Mouse (Mus musculus): ENCODE results near the gene Sox5.

Sox5 gene

GRCm38 (mm10) chr6:144664765-144665164 is 117.0 kb downstream of the Sox5 start:
- DNase-seq (ENCODE audit: extremely low read depth, low read depth, low spot score), result no peak

- no peak for DNase-seq (ENCODE audit: extremely low read depth, low read depth, low spot score)
Measured at GRCm38 (mm10) chr6:144663516-144664074, 118.2 kb downstream of the Sox5 start.

- no peak for DNase-seq (ENCODE audit: extremely low read depth, low read depth, low spot score)
Measured at GRCm38 (mm10) chr6:144659115-144660108, 122.4 kb downstream of the Sox5 start.

GRCm38 (mm10) chr6:144652876-144653275 is 128.9 kb downstream of the Sox5 start:
- no peak for DNase-seq (ENCODE audit: extremely low read depth, low read depth, low spot score)

- no peak for DNase-seq (ENCODE audit: extremely low read depth, low read depth, low spot score)
Measured at GRCm38 (mm10) chr6:144648896-144649295, 132.9 kb downstream of the Sox5 start.

- no peak for DNase-seq (ENCODE audit: extremely low read depth, low read depth, low spot score)
Measured at GRCm38 (mm10) chr6:144648124-144648591, 133.6 kb downstream of the Sox5 start.

GRCm38 (mm10) chr6:144646331-144646730 is 135.4 kb downstream of the Sox5 start:
- no peak for DNase-seq (ENCODE audit: extremely low read depth, low read depth, low spot score)

GRCm38 (mm10) chr6:144645796-144646195 is 136.0 kb downstream of the Sox5 start:
- no peak for DNase-seq (ENCODE audit: extremely low read depth, low read depth, low spot score)

- no peak for DNase-seq (ENCODE audit: extremely low read depth, low read depth, low spot score)
Measured at GRCm38 (mm10) chr6:144644711-144645110, 137.1 kb downstream of the Sox5 start.

GRCm38 (mm10) chr6:144643601-144644000 is 138.2 kb downstream of the Sox5 start:
- DNase-seq (ENCODE audit: extremely low read depth, low read depth, low spot score), result no peak

GRCm38 (mm10) chr6:144641888-144642287 is 139.9 kb downstream of the Sox5 start:
- no peak for DNase-seq (ENCODE audit: extremely low read depth, low read depth, low spot score)

- DNase-seq (ENCODE audit: extremely low read depth, low read depth, low spot score), result no peak
Measured at GRCm38 (mm10) chr6:144640591-144640990, 141.2 kb downstream of the Sox5 start.

- DNase-seq (ENCODE audit: extremely low read depth, low read depth, low spot score), result no peak
Measured at GRCm38 (mm10) chr6:144638547-144638946, 143.2 kb downstream of the Sox5 start.

- DNase-seq (ENCODE audit: extremely low read depth, low read depth, low spot score), result no peak
Measured at GRCm38 (mm10) chr6:144627539-144628115, 154.2 kb downstream of the Sox5 start.

GRCm38 (mm10) chr6:144621089-144621769 is 160.5 kb downstream of the Sox5 start:
- DNase-seq (ENCODE audit: extremely low read depth, low read depth, low spot score), result no peak

- no peak for DNase-seq (ENCODE audit: extremely low read depth, low read depth, low spot score)
Measured at GRCm38 (mm10) chr6:144611383-144611791, 170.4 kb downstream of the Sox5 start.

GRCm38 (mm10) chr6:144610878-144611277 is 170.9 kb downstream of the Sox5 start:
- DNase-seq (ENCODE audit: extremely low read depth, low read depth, low spot score), result no peak

GRCm38 (mm10) chr6:144602883-144603282 is 178.9 kb downstream of the Sox5 start:
- DNase-seq (ENCODE audit: extremely low read depth, low read depth, low spot score), result no peak

GRCm38 (mm10) chr6:144600351-144600750 is 181.4 kb downstream of the Sox5 start:
- DNase-seq (ENCODE audit: extremely low read depth, low read depth, low spot score), result no peak

GRCm38 (mm10) chr6:144598324-144598973 is 183.3 kb downstream of the Sox5 start:
- no peak for DNase-seq (ENCODE audit: extremely low read depth, low read depth, low spot score)
